Mouse (Mus musculus) stomach, postnatal 0 days (tissue): ENCODE measurements at regions not wholly inside any gene's neighbourhood (a gene's known extent, or its start where the extent isn't known, plus 50 kb on each side); places are given as distances from the start of the nearest gene placed in this dataset.

Experiments
- CTCF ChIP-seq: IDR thresholded peaks from 2 replicates; pipeline ENCODE4 v1.5.1; 2016; ENCODE audit warnings: antibody characterized with exemption, low read depth, mild to moderate bottlenecking, moderate library complexity
- EP300 ChIP-seq: optimal IDR thresholded peaks from 2 replicates; pipeline ENCODE3; 2016; ENCODE audit warnings: antibody characterized with exemption

- TF ChIP-seq CTCF (no peak), EP300 (no peak)
Observed at GRCm38 (mm10) chr10:120697275-120697856, 201.5 kb downstream of the Msrb3 start.
